Mouse (Mus musculus): ENCODE data around the gene C6.

C6 gene

GRCm38 (mm10) chr15:4726830-4727310 lies at the start of gene C6:
Gene C6, plus strand, starts transcription at chr15:4727175.
- DNase-seq, result no peak

GRCm38 (mm10) chr15:4697604-4698003 lies 29.4 kb upstream of the C6 start:
- DNase-seq, result no peak

- DNase-seq, result no peak
Observed at GRCm38 (mm10) chr15:4734150-4734549, 7.2 kb downstream of the C6 start.

- DNase-seq, result no peak
Observed at GRCm38 (mm10) chr15:4734996-4735609, 8.1 kb downstream of the C6 start.

GRCm38 (mm10) chr15:4747656-4748055 lies 20.7 kb downstream of the C6 start:
- DNase-seq, result no peak

- no peak for DNase-seq
Observed at GRCm38 (mm10) chr15:4790378-4790777, 63.4 kb downstream of the C6 start.

GRCm38 (mm10) chr15:4796861-4797260 lies 69.9 kb downstream of the C6 start:
- DNase-seq, result no peak

GRCm38 (mm10) chr15:4804256-4804655 lies 77.3 kb downstream of the C6 start:
- DNase-seq, result no peak

GRCm38 (mm10) chr15:4808131-4808530 lies 81.2 kb downstream of the C6 start:
- peak; percentile 37 to 42 for DNase-seq

GRCm38 (mm10) chr15:4814976-4815375 lies 88.0 kb downstream of the C6 start:
- DNase-seq, result no peak

- DNase-seq, result peak; percentile 36 to 55
Observed at GRCm38 (mm10) chr15:4815711-4816110, 88.7 kb downstream of the C6 start.

GRCm38 (mm10) chr15:4816752-4817493 lies 89.9 kb downstream of the C6 start:
- DNase-seq, result no peak

- DNase-seq, result peak; percentile 3 to 4
Observed at GRCm38 (mm10) chr15:4818437-4818836, 91.5 kb downstream of the C6 start.

GRCm38 (mm10) chr15:4821161-4821560 lies 94.2 kb downstream of the C6 start:
- DNase-seq, result no peak

GRCm38 (mm10) chr15:4821824-4822223 lies 94.8 kb downstream of the C6 start:
- no peak for DNase-seq

- DNase-seq, result no peak
Observed at GRCm38 (mm10) chr15:4827736-4828135, 100.8 kb downstream of the C6 start.

GRCm38 (mm10) chr15:4836354-4836753 lies 109.4 kb downstream of the C6 start:
- DNase-seq, result no peak

GRCm38 (mm10) chr15:4850015-4850414 lies 123.0 kb downstream of the C6 start:
- DNase-seq, result no peak
